Mouse (Mus musculus): ENCODE measurements around the gene Stx2.

DNA sequence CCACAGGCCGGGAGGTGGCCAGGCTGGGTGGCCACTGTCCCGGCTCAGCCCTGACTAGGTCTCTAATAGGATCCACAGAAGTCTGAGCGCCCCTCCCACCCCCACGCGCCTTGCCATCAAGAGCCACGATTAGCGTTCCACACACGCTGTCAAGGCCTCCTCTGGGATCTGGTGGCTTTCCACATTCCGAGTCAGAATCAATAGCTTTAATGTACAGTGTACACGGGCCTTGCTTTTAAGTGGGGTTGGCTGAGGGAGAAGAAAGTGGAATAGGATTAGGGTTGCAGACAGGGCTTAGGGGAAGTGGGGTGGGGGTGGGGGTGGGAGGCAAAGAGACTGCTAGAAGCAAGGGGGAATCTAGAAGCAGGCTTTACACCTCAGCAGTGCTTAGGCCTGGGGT lies 67.9 kb downstream of the Stx2 start:
- TF ChIP-seq CTCF (conservative IDR thresholded peaks at IDR 0.05; ENCODE audit: low read length) (no peak), POU5F1 (IDR thresholded peaks at IDR 0.05; ENCODE audit: borderline replicate concordance, low read length) (no peak)
